Mouse (Mus musculus) heart, embryonic 10.5 days (tissue): Measurements from ENCODE around the gene Slc9a8. TPM values are rescaled to one million over a fixed set of nuclear protein-coding genes. Genes with fewer than 3 reads are reported as not detected.

Source experiments
- DNase-seq: peaks from one replicate; pipeline ENCODE4 v3.0.0-alpha.2; 2017; ENCODE audit warnings: low spot score
- H3K27ac ChIP-seq: fragments of 300-500 bp; sonication (generic); 2 replicates; pipeline ENCODE4 v1.5.1; 2016; ENCODE audit warnings: mild to moderate bottlenecking
- H3K27me3 ChIP-seq: fragments of 300-500 bp; sonication (generic); 2 replicates; pipeline ENCODE4 v1.6.1; 2016; ENCODE audit warnings: mild to moderate bottlenecking; ENCODE audit not compliant: poor library complexity, insufficient read depth, severe bottlenecking
- H3K36me3 ChIP-seq: fragments of 300-500 bp; sonication (generic); 2 replicates; pipeline ENCODE4 v1.6.1; 2016; ENCODE audit warnings: mild to moderate bottlenecking, moderate library complexity
- H3K4me1 ChIP-seq: fragments of 300-500 bp; sonication (generic); 2 replicates; pipeline ENCODE4 v1.6.1; 2016; ENCODE audit warnings: mild to moderate bottlenecking
- H3K4me3 ChIP-seq: fragments of 300-500 bp; sonication (generic); 2 replicates; pipeline ENCODE4 v1.5.1; 2016; ENCODE audit warnings: mild to moderate bottlenecking, moderate library complexity
- H3K9me3 ChIP-seq: fragments of 300-500 bp; sonication (generic); 2 replicates; pipeline ENCODE4 v1.6.1; 2016; ENCODE audit warnings: mild to moderate bottlenecking, moderate library complexity
- WGBS: fragments of 180-500 bp; shearing (Covaris S2); methylation state at CpG from one replicate; pipeline ENCODE4 v1.1.7; 2016; 5-methylcytosine and 5-hydroxymethylcytosine counted together
- polyA plus RNA-seq: library from polyadenylated mRNA; unstranded; fragments of >200 nt; fragmentation: Nextera tagmentation; extraction: Ambion mirVana; gene quantifications from 2 replicates; pipeline ENCODE4 v1.2.1, GENCODE M21; 2016

Gene Slc9a8
- polyA plus RNA-seq, 1 experiment from 2014 or later = 23.0 TPM

DNA sequence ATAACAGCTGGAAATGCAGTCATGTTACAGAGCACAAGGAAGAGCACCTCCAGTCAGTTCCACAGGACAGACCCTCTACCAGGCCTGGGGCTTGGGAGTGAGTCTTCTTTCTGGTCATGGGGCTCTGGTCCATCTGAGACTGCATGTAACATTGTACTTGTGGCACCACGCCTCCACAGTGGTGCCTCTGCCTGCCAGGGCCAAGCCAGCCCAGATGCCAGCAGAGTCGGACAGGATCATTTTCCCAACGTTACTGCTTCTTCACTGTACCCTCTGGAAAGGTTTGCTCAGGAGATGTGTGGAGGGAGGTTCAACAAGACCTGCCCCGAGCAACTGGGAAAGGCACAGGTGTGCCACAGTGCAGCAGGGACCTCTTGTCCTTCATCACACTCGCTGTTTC, 94.2 kb downstream of the Slc9a8 start:
- Histone ChIP-seq H3K36me3 (peaks cover 88% of the 10 kb centered on the region), H3K27me3 (no peaks in the 10 kb centered on the region), H3K4me3 (no peak overlapping the region), H3K4me1 (peaks cover 3% of the 10 kb centered on the region), H3K9me3 (no peaks in the 10 kb centered on the region), H3K27ac (no peak overlapping the region)
- DNase-seq = no peak
- WGBS = 88% methylated on average over 5 of the region's 5 CpGs

DNA sequence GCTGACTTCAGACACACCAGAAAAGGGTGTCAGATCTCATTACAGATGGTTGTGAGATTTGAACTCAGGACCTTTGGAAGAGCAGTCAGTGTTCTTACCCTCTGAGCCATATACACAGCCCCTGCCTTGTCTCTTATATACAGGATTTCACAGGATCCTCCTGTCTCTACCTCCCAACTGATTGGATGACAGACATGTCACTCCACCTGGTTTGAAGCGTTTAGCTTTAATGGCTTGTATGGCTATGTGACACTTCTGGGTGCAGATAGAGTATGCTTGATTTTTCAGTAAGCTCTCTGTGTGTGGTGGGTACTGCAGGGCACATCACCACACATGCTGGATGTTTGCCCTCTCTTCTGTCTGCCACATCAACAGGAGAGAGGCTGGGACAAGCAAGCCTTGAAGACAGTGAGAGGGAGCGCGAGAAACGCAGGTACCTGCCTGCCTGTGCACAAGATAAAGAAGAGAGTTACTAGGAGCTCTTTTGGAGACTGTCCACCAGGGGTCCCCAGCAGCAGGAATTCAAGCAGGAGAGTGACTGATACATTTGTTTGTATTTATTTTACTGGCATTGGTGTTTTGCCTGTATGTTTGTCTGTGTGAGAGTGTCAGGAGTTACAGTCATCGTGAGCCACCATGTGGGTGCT, 98.2 kb downstream of the Slc9a8 start:
- Histone ChIP-seq H3K27ac (no peak overlapping the region), H3K4me1 (no peaks in the 10 kb centered on the region), H3K9me3 (no peaks in the 10 kb centered on the region), H3K4me3 (no peak overlapping the region), H3K36me3 (peaks cover 47% of the 10 kb centered on the region), H3K27me3 (no peaks in the 10 kb centered on the region)
- WGBS = 69% methylated on average over 5 of the region's 5 CpGs
- no peak for DNase-seq

Other genes with a start within 250 kb of the Slc9a8 start
- 0.16 and 0.21 TPM in 2 replicates for gene Kcnb1, start 231.6 kb upstream of the Slc9a8 start, polyA plus RNA-seq
- gene Ptgis, start 181.1 kb upstream of the Slc9a8 start, polyA plus RNA-seq = 16.3 and 21.4 TPM in 2 replicates
- gene B4galt5, start 72.5 kb upstream of the Slc9a8 start, polyA plus RNA-seq = 11.4 and 13.6 TPM in 2 replicates
- 71.2 and 90.0 TPM in 2 replicates for gene Rnf114, start 70.9 kb downstream of the Slc9a8 start, polyA plus RNA-seq
- 16.5 and 17.4 TPM in 2 replicates for gene Spata2, start 71.2 kb downstream of the Slc9a8 start, polyA plus RNA-seq
- 21.8 and 42.2 TPM in 2 replicates for gene Snai1, start 116.5 kb downstream of the Slc9a8 start, polyA plus RNA-seq
- 312 and 332 TPM in 2 replicates for gene Ube2v1, start 210.4 kb downstream of the Slc9a8 start, polyA plus RNA-seq
- gene Gm20431, start 239.8 kb downstream of the Slc9a8 start, polyA plus RNA-seq = 0.36 and 3.9 TPM in 2 replicates